Mouse (Mus musculus) G1E (cell line): ENCODE data around the gene Zbtb46. TPM values are rescaled to one million over a fixed set of nuclear protein-coding genes. Genes with fewer than 3 reads are reported as not detected.

ENCODE experiments used
- ATAC-seq: 2 replicates; pipeline ENCODE4 v1.8.0; 2016; ENCODE audit warnings: mild to moderate bottlenecking; ENCODE audit not compliant: insufficient number of reproducible peaks, poor library complexity, low FRiP score, severe bottlenecking; ENCODE audit errors: extremely low read depth
- DNase-seq: peaks from one replicate; pipeline ENCODE4 v3.0.0; 2012; ENCODE audit warnings: low spot score
- H3K27me3 ChIP-seq: 2 replicates; pipeline ENCODE4 v1.6.1; 2012; ENCODE audit warnings: mild to moderate bottlenecking, low read length, inconsistent platforms; ENCODE audit not compliant: insufficient read depth
- H3K36me3 ChIP-seq: replicated peaks from 2 replicates; pipeline ENCODE3; 2012; ENCODE audit warnings: mild to moderate bottlenecking, inconsistent platforms
- H3K4me1 ChIP-seq: 2 replicates; pipeline ENCODE4 v1.6.1; 2012; ENCODE audit warnings: low read depth, low read length, inconsistent platforms, mixed read lengths; ENCODE audit not compliant: insufficient read depth
- H3K4me3 ChIP-seq: 2 replicates; pipeline ENCODE4 v1.5.1; 2012; ENCODE audit warnings: low read depth, mild to moderate bottlenecking, inconsistent platforms, low read length, moderate library complexity, mixed read lengths
- H3K9me3 ChIP-seq: replicated peaks from 2 replicates; pipeline ENCODE4 v1.6.1; 2012; ENCODE audit warnings: inconsistent platforms
- CTCF ChIP-seq: IDR thresholded peaks from 2 replicates; pipeline ENCODE4 v1.5.1; 2012; ENCODE audit warnings: low read depth, low read length, inconsistent platforms, mixed read lengths
- GATA1 ChIP-seq: IDR thresholded peaks from 2 replicates; pipeline ENCODE4 v1.6.1; 2012; ENCODE audit warnings: borderline replicate concordance, low read length, inconsistent platforms, mixed read lengths
- GATA2 ChIP-seq: IDR thresholded peaks from 2 replicates; pipeline ENCODE4 v1.6.1; 2012; ENCODE audit warnings: low read depth, low read length, inconsistent platforms, borderline replicate concordance
- POLR2AphosphoS5 ChIP-seq: IDR thresholded peaks from 2 replicates; pipeline ENCODE4 v1.6.1; 2012; ENCODE audit warnings: low read depth, low read length, inconsistent platforms; ENCODE audit not compliant: insufficient replicate concordance
- TAL1 ChIP-seq: conservative IDR thresholded peaks from 2 replicates; pipeline ENCODE4 v1.6.1; 2012; ENCODE audit warnings: low read depth, low read length, inconsistent platforms, mixed read lengths
- polyA plus RNA-seq: library from polyadenylated mRNA; stranded (reverse); fragments of >175 nt; gene quantifications from 2 replicates; pipeline ENCODE4 v1.2.3, GENCODE M21; 2012
- total RNA-seq, 2 experiments: library from RNA; stranded (forward) in 1 of 2; stranded (reverse) in 1 of 2; fragments of 200-1000 nt in 1 of 2; fragments of >200 nt in 1 of 2; fragmentation: Nextera tagmentation in 1 of 2; gene quantifications; 2 replicates each; pipeline ENCODE4 v1.2.3; 2014 to 2017

Gene Zbtb46
- total and polyA plus RNA-seq, 3 experiments, result 0.66 TPM; not detected in 2

- H3K9me3 ChIP-seq, result no peaks in the 10 kb centered on the region
- DNase-seq, result no peak
- ATAC-seq, result no peak
- peaks cover 1% of the 10 kb centered on the region for H3K36me3 ChIP-seq
- TF ChIP-seq GATA1, result no peak
- no peak for TF ChIP-seq POLR2AphosphoS5
- TF ChIP-seq TAL1, result no peak
- no peak for TF ChIP-seq GATA2
- no peak for TF ChIP-seq CTCF
- no peak within 1 kb of the TSS for H3K4me3 ChIP-seq
- H3K4me1 ChIP-seq, result peaks cover 34% of the 10 kb centered on the region
- H3K27me3 ChIP-seq, result peaks cover 15% of the 10 kb centered on the region
Measured at GRCm38 (mm10) chr2:181493156-181493927, 34.1 kb upstream of the Zbtb46 start, which contains the start of gene Abhd16b. Abhd16b (plus strand) TSS chr2:181493206.

GRCm38 (mm10) chr2:181492206-181492605, 33.0 kb upstream of the Zbtb46 start:
- Histone ChIP-seq H3K27me3 (peaks cover 24% of the 10 kb centered on the region), H3K4me1 (peaks cover 23% of the 10 kb centered on the region), H3K36me3 (no peaks in the 10 kb centered on the region), H3K4me3 (no peak overlapping the region), H3K9me3 (no peaks in the 10 kb centered on the region)
- no peak for TF ChIP-seq GATA1
- no peak for TF ChIP-seq POLR2AphosphoS5
- TF ChIP-seq GATA2, result no peak
- TF ChIP-seq TAL1, result no peak
- no peak for TF ChIP-seq CTCF
- ATAC-seq (no peak), DNase-seq (no peak)

- ATAC-seq, result peak; percentile 56; the same call in 1 of the 2 replicates
Measured at GRCm38 (mm10) chr2:181491432-181492205, 32.4 kb upstream of the Zbtb46 start.

GRCm38 (mm10) chr2:181487338-181488277, 28.4 kb upstream of the Zbtb46 start:
- Histone ChIP-seq H3K4me3 (no peak overlapping the region), H3K27me3 (peaks cover 51% of the 10 kb centered on the region), H3K36me3 (no peaks in the 10 kb centered on the region), H3K4me1 (peaks cover 14% of the 10 kb centered on the region), H3K9me3 (no peaks in the 10 kb centered on the region)
- TF ChIP-seq CTCF, result no peak
- no peak for TF ChIP-seq POLR2AphosphoS5
- TF ChIP-seq GATA2, result no peak
- no peak for TF ChIP-seq TAL1
- ATAC-seq, result no peak
- no peak for DNase-seq

More at GRCm38 (mm10) chr2:181491432-181492205, 32.4 kb upstream of the Zbtb46 start:
- no peak overlapping the region for H3K4me3 ChIP-seq
- TF ChIP-seq CTCF (no peak), GATA1 (no peak)
- no peak for DNase-seq
- H3K36me3 ChIP-seq, result no peaks in the 10 kb centered on the region
- no peaks in the 10 kb centered on the region for H3K9me3 ChIP-seq
- peaks cover 21% of the 10 kb centered on the region for H3K4me1 ChIP-seq
- H3K27me3 ChIP-seq, result peaks cover 29% of the 10 kb centered on the region

- Histone ChIP-seq H3K27me3 (peaks cover 51% of the 10 kb centered on the region), H3K4me1 (peaks cover 3% of the 10 kb centered on the region), H3K36me3 (no peaks in the 10 kb centered on the region), H3K4me3 (no peak overlapping the region), H3K9me3 (no peaks in the 10 kb centered on the region)
- ATAC-seq (no peak), DNase-seq (no peak)
- TF ChIP-seq GATA1 (no peak), POLR2AphosphoS5 (no peak), TAL1 (no peak), GATA2 (no peak)
Measured at GRCm38 (mm10) chr2:181485741-181486140, 26.5 kb upstream of the Zbtb46 start.
